Mouse (Mus musculus): Measurements from ENCODE around the gene Vsx2. TPM values are rescaled to one million over a fixed set of nuclear protein-coding genes. Genes with fewer than 3 reads are reported as not detected.

Vsx2 gene
- not detected for polyA plus RNA-seq (2014; fragmentation: Illumina TruSeq; extraction: RNeasy Lipid Tissue Mini Kit (QIAGEN cat#74804); ENCODE audit: low read depth, low replicate concordance)

DNA sequence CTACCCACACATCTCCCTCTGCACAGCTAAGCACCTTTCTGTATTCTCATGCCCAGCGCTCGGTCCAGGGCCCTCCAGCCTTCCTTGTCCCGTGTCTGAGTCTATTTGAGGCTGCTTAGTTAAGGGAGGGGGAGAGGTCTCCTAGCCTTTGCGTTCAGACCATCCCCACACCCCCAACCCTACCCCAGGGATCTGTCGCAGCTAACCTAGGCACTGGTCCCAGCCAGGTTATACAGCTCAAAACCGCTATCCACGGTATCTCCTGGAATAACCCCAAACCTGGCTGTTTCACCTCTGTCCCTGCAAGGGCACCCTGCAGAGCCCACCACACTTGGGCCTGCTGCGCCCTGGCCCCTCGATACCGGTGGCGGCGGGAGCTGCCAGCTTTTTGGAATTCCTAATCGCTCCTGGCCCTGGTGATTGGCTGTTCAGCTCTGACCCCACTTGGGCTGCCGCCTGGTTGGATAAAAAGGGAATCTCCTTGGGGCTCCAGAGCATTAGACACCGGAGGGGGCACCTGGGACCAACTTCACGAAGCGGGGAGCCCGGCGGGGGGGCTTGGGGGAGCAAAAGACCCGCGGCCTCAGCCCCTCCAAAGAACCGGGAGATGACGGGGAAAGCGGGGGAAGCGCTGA is at the start of gene Vsx2:
Gene Vsx2, plus strand, starts transcription at position 427 of the 635 bp plus-strand sequence.

DNA sequence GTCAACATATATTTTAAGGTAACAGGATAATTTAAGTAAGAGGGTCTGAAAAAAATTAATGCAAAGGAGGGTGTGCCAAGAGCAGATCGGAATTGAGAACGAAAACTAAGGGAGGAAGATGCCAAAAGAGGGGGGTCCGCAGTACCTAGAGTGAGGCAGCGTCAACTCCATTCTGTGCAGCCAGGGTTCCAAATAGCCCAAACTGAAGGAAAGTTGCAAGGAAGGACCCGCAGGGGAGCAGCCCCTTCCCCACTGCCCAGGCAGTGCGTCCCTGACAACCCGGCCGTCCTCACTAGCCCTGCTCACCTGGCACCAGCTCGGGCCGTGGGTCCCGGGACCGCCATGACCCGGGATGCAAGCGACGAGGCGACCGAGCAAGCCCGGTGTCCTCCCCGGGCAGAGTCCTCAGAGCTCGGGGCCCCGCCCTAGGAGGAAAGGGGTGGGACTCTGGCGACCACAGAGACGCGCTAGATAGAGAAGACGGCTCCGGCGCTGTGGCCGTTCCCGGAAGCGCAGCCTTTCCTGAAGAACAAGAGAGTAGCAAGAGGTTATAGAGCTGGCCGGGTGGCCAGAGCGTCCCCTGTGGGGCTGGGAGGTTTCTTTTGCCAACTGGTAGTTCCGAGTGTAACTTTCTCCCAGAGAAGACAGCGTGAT is 47.5 kb downstream of the Vsx2 start, which contains the start of gene Abcd4:
Gene Abcd4, minus strand, starts transcription at position 437 of the 654 bp plus-strand sequence.

GRCm38 (mm10) chr12:84640654-84641053 is 71.1 kb downstream of the Vsx2 start, which contains the start of gene Vrtn:
Gene Vrtn (plus strand): TSS chr12:84641019.

Other genes with a start within 250 kb of the Vsx2 start
- gene Coq6, start 208.1 kb upstream of the Vsx2 start, polyA plus RNA-seq (2014; fragmentation: Illumina TruSeq; extraction: RNeasy Lipid Tissue Mini Kit (QIAGEN cat#74804); ENCODE audit: low read depth, low replicate concordance): 23.9 TPM
- 3.2 TPM for gene Fam161b, start 207.9 kb upstream of the Vsx2 start, polyA plus RNA-seq (2014; fragmentation: Illumina TruSeq; extraction: RNeasy Lipid Tissue Mini Kit (QIAGEN cat#74804); ENCODE audit: low read depth, low replicate concordance)
- gene Entpd5, start 160.7 kb upstream of the Vsx2 start, polyA plus RNA-seq (2014; fragmentation: Illumina TruSeq; extraction: RNeasy Lipid Tissue Mini Kit (QIAGEN cat#74804); ENCODE audit: low read depth, low replicate concordance): 31.1 TPM
- 5.8 TPM for gene Bbof1, start 160.7 kb upstream of the Vsx2 start, polyA plus RNA-seq (2014; fragmentation: Illumina TruSeq; extraction: RNeasy Lipid Tissue Mini Kit (QIAGEN cat#74804); ENCODE audit: low read depth, low replicate concordance)
- 20.3 TPM for gene Rnf113a2, start 152.6 kb upstream of the Vsx2 start, polyA plus RNA-seq (2014; fragmentation: Illumina TruSeq; extraction: RNeasy Lipid Tissue Mini Kit (QIAGEN cat#74804); ENCODE audit: low read depth, low replicate concordance)
- gene Aldh6a1, start 118.8 kb upstream of the Vsx2 start, polyA plus RNA-seq (2014; fragmentation: Illumina TruSeq; extraction: RNeasy Lipid Tissue Mini Kit (QIAGEN cat#74804); ENCODE audit: low read depth, low replicate concordance): 353 TPM
- gene Lin52, start 118.3 kb upstream of the Vsx2 start, polyA plus RNA-seq (2014; fragmentation: Illumina TruSeq; extraction: RNeasy Lipid Tissue Mini Kit (QIAGEN cat#74804); ENCODE audit: low read depth, low replicate concordance): 15.7 TPM
- gene Abcd4, start 47.7 kb downstream of the Vsx2 start, polyA plus RNA-seq (2014; fragmentation: Illumina TruSeq; extraction: RNeasy Lipid Tissue Mini Kit (QIAGEN cat#74804); ENCODE audit: low read depth, low replicate concordance): 13.2 TPM
- gene Vrtn, start 71.3 kb downstream of the Vsx2 start, polyA plus RNA-seq (2014; fragmentation: Illumina TruSeq; extraction: RNeasy Lipid Tissue Mini Kit (QIAGEN cat#74804); ENCODE audit: low read depth, low replicate concordance): not detected
- gene Syndig1l, start 129.1 kb downstream of the Vsx2 start, polyA plus RNA-seq (2014; fragmentation: Illumina TruSeq; extraction: RNeasy Lipid Tissue Mini Kit (QIAGEN cat#74804); ENCODE audit: low read depth, low replicate concordance): 0.22 TPM
- gene Npc2, start 203.4 kb downstream of the Vsx2 start, polyA plus RNA-seq (2014; fragmentation: Illumina TruSeq; extraction: RNeasy Lipid Tissue Mini Kit (QIAGEN cat#74804); ENCODE audit: low read depth, low replicate concordance): 858 TPM
- 108 TPM for gene Isca2, start 203.5 kb downstream of the Vsx2 start, polyA plus RNA-seq (2014; fragmentation: Illumina TruSeq; extraction: RNeasy Lipid Tissue Mini Kit (QIAGEN cat#74804); ENCODE audit: low read depth, low replicate concordance)

All from adipose tissue, adult 10 weeks (tissue).